Mouse (Mus musculus): ENCODE data around the gene Gm20388.

DNA sequence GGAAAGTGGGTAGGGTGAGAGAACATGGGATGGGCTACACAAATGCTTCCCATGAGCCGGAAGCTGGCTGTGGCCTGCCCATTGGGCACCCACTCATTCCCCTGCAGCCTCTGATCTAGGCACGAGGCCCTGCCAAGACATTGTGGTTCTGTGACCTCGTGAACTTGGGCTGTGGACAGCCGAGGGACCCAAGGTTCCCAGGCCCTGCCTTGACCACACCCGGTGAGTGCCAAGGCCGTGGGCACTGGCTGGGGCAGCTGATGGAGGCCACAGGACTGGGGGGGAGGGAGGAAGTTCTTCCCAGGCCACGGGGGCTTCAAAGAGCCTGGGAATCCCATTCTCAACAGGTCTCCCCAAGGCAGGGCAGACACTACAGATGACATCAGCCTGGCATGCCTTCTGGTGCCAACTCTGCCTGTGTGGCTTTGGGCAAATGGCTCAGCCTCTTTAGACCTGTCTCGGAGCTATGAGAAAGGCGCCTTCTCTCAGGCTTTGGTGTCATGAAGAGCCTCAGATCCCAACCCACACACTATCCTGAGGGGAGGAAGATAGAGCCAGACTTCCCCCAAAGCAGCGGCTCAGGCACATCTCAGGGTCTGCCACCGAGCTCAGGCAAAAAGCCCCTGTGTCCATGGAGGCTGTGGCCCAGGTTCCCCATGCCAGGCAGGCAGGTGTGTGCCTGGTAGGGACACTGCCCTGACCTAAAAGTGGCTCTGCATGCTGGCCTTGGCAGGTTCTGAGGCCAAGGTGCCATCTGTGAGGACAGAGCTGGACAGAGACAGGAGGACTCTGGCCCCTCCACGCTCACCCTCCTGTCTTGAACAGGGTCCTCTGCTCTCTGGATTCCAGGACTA, 2941.3 kb downstream of the Gm20388 start:
- TF ChIP-seq CTCF (IDR thresholded peaks at IDR 0.05; ENCODE audit: low read depth) (no peak), EP300 (optimal IDR thresholded peaks at IDR 0.05) (no peak)
